Mouse (Mus musculus): ENCODE data around the gene Ankrd61.

The Ankrd61 gene

GRCm38 (mm10) chr5:143897635-143898330 is at the start of gene Ankrd61:
TSS of gene Ankrd61 (minus strand) at chr5:143897685.
- DNase-seq (ENCODE audit: extremely low read depth, low read depth) = no peak

GRCm38 (mm10) chr5:143943231-143944125 is 46.0 kb upstream of the Ankrd61 start:
- DNase-seq (ENCODE audit: extremely low read depth, low read depth) = no peak

DNA sequence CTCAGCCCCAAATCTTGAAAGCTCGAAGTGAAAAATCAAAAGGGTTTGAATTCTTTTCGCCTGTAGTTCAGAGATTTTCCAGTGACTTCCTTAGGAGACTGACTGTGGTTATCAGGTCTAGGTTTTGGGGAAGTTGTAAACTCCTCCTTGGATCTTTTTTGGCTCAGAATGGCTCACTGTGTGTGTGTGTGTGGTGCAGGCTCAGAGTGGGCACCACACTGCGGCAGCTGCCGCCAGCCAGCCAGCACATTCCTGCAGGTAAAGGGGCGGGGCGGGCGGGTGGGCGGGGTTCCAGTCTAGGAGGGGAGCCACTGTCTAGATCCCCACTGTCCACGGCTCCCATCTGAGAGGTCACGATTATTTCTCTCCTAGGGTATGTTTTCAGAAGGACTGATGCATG is 44.1 kb upstream of the Ankrd61 start:
- no peak for DNase-seq (ENCODE audit: extremely low read depth, low read depth)

DNA sequence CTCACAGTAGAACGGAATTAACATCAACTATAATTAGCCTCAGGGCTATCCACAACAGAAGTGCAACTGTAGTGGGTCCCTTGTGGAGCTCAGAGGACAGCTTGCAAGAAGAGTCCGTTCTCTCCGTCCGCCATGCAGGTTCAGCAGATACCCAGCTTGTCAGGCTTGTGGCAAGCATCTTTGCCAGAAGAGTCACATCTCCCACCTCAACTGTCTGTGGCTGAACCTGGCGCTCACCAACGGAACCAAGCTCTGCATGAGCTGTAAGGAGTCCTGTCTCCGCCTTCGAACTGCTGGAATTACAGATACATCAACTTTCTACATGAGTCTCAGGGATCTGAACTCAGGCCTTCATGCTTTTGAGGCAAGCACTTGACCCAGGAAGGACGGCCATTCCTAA is 38.7 kb upstream of the Ankrd61 start:
- no peak for DNase-seq (ENCODE audit: extremely low read depth, low read depth)

DNA sequence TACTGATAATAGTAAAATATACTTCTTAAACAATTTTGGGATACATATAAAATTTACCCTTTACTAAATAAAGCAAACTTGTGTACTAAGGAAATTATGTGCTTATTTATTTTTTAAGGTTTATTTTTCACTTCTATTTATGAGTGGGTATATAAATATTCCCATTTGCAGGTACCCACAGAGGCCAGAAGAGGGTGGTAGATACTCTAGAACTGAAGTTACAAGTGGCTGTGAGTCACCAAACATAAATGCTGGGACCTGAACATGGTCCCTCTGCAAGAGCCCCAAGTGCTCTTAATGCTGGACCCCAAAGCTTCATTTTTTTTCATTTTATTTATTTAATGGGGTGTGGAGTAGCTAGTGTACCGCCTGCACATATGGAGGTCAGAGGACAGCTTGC is 36.4 kb upstream of the Ankrd61 start:
- no peak for DNase-seq (ENCODE audit: extremely low read depth, low read depth)

GRCm38 (mm10) chr5:143933414-143933813 is 35.9 kb upstream of the Ankrd61 start:
- no peak for DNase-seq (ENCODE audit: extremely low read depth, low read depth)

- DNase-seq (ENCODE audit: extremely low read depth, low read depth) = no peak
Observed at GRCm38 (mm10) chr5:143932831-143933230, 35.3 kb upstream of the Ankrd61 start, which contains the start of gene Rsph10b. TSS of gene Rsph10b (plus strand) at chr5:143933035.

DNA sequence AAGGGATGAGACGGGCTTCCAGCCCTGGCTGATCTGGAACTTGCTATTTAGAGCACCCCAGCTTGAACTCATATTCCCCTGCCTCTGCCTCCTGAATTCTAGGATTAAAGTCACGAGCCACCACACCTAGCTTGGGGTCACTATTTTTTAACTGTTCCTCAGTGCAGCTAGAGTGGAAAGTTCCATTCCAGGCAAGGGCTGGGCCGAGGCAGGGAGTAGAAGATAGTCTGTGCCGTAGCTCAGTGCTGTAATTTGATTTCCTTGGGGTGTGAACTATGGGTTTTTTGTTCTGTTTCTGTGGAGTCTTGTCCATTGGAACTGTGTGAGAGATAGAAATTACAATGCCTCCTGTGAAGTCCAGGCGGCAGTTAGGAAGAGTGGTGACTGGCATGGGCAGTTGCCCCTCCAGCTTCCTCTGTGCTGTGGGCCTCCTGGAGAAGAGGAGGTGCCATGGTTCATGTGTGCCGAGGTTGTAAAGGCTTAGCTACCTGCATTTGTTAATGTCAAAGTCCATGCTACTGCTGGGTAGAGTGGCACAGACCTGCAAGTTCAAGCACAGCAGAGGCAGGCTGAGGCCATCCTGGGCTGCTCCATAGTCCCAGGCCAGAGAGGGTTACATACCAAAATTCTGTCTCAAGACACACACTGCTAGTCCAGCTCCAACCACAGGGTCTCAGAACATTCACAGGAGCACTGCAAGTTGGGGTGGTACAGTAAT is 34.5 kb upstream of the Ankrd61 start:
- DNase-seq (ENCODE audit: extremely low read depth, low read depth) = no peak

DNA sequence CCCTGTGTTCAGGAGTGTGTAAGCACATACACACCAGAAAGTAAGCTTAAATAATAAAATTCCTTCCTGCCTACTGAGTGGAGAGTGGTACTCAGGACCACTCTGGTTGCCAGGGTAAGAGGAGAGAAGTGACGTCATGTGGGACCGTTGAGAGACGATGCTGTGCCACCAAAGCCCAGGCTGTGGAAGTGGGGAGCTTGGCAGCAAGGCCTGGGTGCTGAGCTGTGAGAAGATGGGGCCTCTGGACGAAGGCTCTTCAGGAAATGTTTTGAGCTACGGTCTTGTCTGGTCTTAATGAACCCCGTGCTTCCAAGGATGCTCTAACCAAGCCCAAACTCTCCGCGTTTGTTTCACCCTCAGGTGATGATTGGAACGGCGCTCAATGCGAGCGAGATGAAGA is 33.2 kb upstream of the Ankrd61 start:
- no peak for DNase-seq (ENCODE audit: extremely low read depth, low read depth)

DNA sequence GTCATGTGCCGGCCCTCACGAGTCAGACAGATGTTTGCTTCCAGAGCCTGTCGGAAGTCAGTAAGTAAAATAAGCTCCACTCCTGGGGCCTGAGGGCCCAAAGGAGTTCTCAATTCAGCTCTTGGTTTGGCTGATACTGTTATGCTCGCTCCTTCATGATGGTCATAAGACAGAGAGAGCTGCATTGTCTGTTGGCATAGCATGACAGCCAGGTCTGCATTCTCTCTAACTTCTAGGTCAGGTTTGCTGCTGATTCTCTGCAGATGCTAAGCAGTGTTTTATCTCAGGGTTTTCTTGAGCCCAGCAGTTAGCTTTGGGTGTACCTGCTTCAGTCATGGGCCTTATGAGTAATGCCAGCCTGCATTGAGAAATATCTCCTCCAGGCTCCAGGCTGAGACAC is 31.8 kb upstream of the Ankrd61 start:
- DNase-seq (ENCODE audit: extremely low read depth, low read depth) = no peak

GRCm38 (mm10) chr5:143927875-143928274 is 30.4 kb upstream of the Ankrd61 start, which contains the start of gene Gm42421:
TSS of gene Gm42421 (plus strand) at chr5:143928175.
- no peak for DNase-seq (ENCODE audit: extremely low read depth, low read depth)

- no peak for DNase-seq (ENCODE audit: extremely low read depth, low read depth)
Observed at GRCm38 (mm10) chr5:143924781-143925452, 27.4 kb upstream of the Ankrd61 start.

GRCm38 (mm10) chr5:143918120-143918519 is 20.6 kb upstream of the Ankrd61 start:
- DNase-seq (ENCODE audit: extremely low read depth, low read depth) = no peak

DNA sequence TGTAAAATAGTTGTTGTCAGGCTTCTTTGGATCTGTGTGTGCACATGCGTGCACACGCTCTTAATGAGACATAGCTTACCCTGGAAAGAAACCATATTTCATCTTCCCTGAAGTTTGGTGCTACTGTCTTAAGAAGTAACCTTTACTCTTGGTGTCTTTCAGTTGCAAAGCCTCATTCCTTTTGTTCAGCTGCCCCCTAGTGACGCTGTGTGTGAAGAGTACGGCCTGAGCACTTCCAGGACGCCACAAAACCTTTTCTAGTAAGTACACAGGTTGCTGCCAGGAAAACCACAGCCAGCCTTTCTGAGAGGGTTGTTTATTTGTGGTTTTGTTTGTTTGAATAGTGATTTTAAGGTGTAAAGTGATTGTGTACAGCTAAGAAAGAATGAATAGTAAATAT is 19.9 kb upstream of the Ankrd61 start:
- peak; percentile 36 for DNase-seq (ENCODE audit: extremely low read depth, low read depth)

DNA sequence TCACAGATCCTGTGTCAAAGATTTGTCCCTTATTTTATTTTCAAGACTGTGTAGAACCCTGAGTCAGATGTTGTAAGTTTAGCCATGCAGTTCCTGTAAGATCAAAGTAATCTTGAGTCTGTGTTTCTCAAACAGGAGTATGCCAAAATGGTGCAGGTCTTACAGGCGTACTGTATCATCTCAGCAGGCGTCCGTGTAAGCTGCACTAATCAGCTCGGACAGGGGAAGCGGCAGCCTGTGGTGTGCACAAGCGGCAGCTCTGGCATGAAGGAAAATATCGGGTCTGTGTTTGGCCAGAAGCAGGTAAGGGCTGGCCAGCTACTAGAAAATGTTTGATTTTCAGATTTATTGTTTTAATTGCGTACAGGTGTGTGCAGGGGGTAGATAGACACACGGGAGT is 18.7 kb upstream of the Ankrd61 start:
- DNase-seq (ENCODE audit: extremely low read depth, low read depth) = no peak

DNA sequence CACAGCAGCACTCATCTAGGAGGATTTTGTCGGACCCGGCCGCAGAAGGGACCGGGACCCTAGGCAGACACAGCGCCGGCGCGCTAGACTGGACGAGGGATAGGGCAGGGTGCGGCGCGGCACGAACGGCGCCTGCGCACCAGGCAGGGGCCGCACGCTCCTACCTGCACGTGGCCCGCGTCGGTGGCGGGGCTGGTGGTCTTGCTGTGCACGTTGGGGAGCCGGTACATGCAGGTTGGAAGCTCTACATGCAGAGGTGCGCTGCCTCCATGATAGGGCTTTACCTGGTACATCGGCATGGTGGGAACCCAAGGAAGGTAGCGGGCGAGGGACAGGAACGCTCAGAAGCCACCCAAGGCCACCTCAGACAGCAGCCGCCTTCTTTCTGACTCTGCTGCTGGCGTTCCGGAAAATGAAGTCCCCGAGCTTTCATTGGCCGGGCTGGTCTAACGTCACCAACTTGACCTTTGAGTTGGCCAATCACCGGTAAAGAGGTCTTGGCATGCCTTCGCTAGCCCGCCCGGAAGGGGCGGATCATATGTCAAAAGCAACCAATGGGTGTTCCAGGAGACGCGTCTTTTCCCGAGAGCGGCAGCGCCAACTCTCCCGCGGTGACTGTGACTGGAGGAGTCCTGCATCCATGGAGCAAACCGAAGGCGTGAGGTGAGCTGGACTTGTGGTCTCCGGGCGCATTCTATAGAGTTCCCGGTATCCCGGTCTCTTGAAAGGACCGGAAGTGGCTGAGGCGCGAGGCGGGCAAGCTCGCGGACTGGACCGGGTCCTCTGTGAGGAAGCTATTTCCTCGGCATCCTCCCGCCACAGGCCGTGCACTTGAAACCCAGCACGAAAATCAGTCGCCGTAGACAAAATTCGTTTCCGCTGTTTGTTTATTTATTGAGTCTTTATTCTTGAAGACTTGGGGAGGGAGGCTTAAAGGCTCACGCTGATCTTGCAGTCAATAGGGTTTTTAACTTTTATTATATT is 12.2 kb upstream of the Ankrd61 start, which contains the start of the genes Aimp2 and Pms2:
Gene Aimp2 (minus strand): TSS at position 431 of the 984 bp plus-strand sequence.
Gene Pms2 (plus strand): TSS at position 548 of the 984 bp plus-strand sequence.
- DNase-seq (ENCODE audit: extremely low read depth, low read depth) = peak; percentile 97

- peak; percentile 25 for DNase-seq (ENCODE audit: extremely low read depth, low read depth)
Observed at GRCm38 (mm10) chr5:143908926-143909325, 11.4 kb upstream of the Ankrd61 start.

DNA sequence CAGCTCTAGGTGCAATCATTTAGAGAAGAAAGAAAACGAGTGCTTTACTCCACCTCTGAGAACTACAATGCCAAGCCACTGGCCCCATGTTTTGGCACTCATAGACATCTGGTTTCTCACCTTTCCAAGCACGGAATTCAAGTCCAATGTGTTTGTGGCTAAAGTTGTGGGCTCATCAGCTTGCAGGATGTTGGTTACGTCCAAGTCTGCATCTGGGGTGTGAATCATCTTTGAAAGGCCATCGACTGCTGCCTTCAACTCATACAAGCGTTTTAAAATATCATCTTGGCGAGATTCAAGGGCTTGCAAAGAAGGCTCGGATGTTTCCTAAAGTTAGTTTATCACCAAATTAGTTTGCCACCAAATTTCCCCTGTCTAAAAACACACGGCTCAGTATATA is 8.9 kb upstream of the Ankrd61 start:
- DNase-seq (ENCODE audit: extremely low read depth, low read depth) = no peak

DNA sequence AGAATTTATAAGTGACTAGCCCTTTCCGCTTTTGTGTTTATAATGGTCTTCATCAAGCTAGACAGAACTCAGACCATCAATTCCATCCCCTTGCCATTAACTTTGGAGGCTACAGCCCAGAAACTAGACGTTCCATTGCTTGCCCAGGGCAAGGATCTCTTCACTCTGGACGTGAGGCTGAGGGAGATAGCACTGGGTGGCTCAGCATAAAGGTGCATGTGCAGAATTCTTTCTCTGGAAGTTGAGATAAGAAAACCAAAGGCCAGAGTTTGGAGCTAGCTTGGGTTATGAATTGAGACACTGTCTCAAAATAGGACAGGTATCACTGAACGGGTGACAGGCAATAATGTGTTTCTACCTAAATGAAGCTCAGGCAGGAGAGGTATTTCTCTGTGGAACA is 6.3 kb upstream of the Ankrd61 start:
- no peak for DNase-seq (ENCODE audit: extremely low read depth, low read depth)

GRCm38 (mm10) chr5:143902111-143902510 is 4.6 kb upstream of the Ankrd61 start:
- no peak for DNase-seq (ENCODE audit: extremely low read depth, low read depth)

Measured in MEL-GATA-1-ER (cell line).